Mouse (Mus musculus) kidney, adult 2 months (tissue): ENCODE measurements around the gene Parp8.

Experiments
- CTCF ChIP-seq: fragments of 200-500 bp; conservative IDR thresholded peaks from 2 replicates; pipeline ENCODE4 v1.5.1; 2011; ENCODE audit warnings: low read depth, mild to moderate bottlenecking, control low read depth, low read length, moderate library complexity, mixed read lengths; ENCODE audit not compliant: insufficient read depth, insufficient read length
- POLR2A ChIP-seq: fragments of 200-500 bp; IDR thresholded peaks from one replicate; pipeline ENCODE4 v1.6.1; 2011; ENCODE audit warnings: low read depth, low read length, control low read depth

- TF ChIP-seq CTCF, result no peak
- no peak for TF ChIP-seq POLR2A
Measured at GRCm38 (mm10) chr13:117025226-117026067, at the start of gene Parp8.
